Mouse (Mus musculus): Measurements from ENCODE around the gene Eln.

Gene Eln

GRCm38 (mm10) chr5:134745000-134745399 is 2.1 kb downstream of the Eln start:
- DNase-seq (ENCODE audit: low read depth, low spot score): no peak

GRCm38 (mm10) chr5:134743991-134744390 is 3.1 kb downstream of the Eln start:
- DNase-seq (ENCODE audit: low read depth, low spot score): no peak

GRCm38 (mm10) chr5:134742221-134742795 is 4.8 kb downstream of the Eln start:
- no peak for DNase-seq (ENCODE audit: low read depth, low spot score)

- no peak for DNase-seq (ENCODE audit: low read depth, low spot score)
Measured at GRCm38 (mm10) chr5:134740501-134741341, 6.4 kb downstream of the Eln start.

- DNase-seq (ENCODE audit: low read depth, low spot score): no peak
Measured at GRCm38 (mm10) chr5:134739951-134740350, 7.2 kb downstream of the Eln start.

- no peak for DNase-seq (ENCODE audit: low read depth, low spot score)
Measured at GRCm38 (mm10) chr5:134734920-134735319, 12.2 kb downstream of the Eln start.

GRCm38 (mm10) chr5:134734072-134734471 is 13.1 kb downstream of the Eln start:
- no peak for DNase-seq (ENCODE audit: low read depth, low spot score)

- DNase-seq (ENCODE audit: low read depth, low spot score): no peak
Measured at GRCm38 (mm10) chr5:134733241-134733640, 13.9 kb downstream of the Eln start.

- DNase-seq (ENCODE audit: low read depth, low spot score): no peak
Measured at GRCm38 (mm10) chr5:134729124-134729523, 18.0 kb downstream of the Eln start.

GRCm38 (mm10) chr5:134728535-134728934 is 18.6 kb downstream of the Eln start:
- no peak for DNase-seq (ENCODE audit: low read depth, low spot score)

GRCm38 (mm10) chr5:134727001-134727639 is 20.0 kb downstream of the Eln start:
- no peak for DNase-seq (ENCODE audit: low read depth, low spot score)

GRCm38 (mm10) chr5:134725299-134725698 is 21.8 kb downstream of the Eln start:
- DNase-seq (ENCODE audit: low read depth, low spot score): no peak

- DNase-seq (ENCODE audit: low read depth, low spot score): no peak
Measured at GRCm38 (mm10) chr5:134720058-134720457, 27.1 kb downstream of the Eln start.

GRCm38 (mm10) chr5:134711076-134711475 is 36.0 kb downstream of the Eln start:
- peak; percentile 23 for DNase-seq (ENCODE audit: low read depth, low spot score)

- no peak for DNase-seq (ENCODE audit: low read depth, low spot score)
Measured at GRCm38 (mm10) chr5:134709275-134709674, 37.8 kb downstream of the Eln start.

GRCm38 (mm10) chr5:134704157-134704556 is 43.0 kb downstream of the Eln start:
- DNase-seq (ENCODE audit: low read depth, low spot score): peak; percentile 89

GRCm38 (mm10) chr5:134695539-134695938 is 51.6 kb downstream of the Eln start:
- no peak for DNase-seq (ENCODE audit: low read depth, low spot score)

GRCm38 (mm10) chr5:134695082-134695481 is 52.0 kb downstream of the Eln start:
- peak; percentile 47 for DNase-seq (ENCODE audit: low read depth, low spot score)

- no peak for DNase-seq (ENCODE audit: low read depth, low spot score)
Measured at GRCm38 (mm10) chr5:134692704-134693103, 54.4 kb downstream of the Eln start.

- DNase-seq (ENCODE audit: low read depth, low spot score): peak; percentile 100
Measured at GRCm38 (mm10) chr5:134688718-134689284, 58.3 kb downstream of the Eln start.

- DNase-seq (ENCODE audit: low read depth, low spot score): no peak
Measured at GRCm38 (mm10) chr5:134688086-134688717, 58.9 kb downstream of the Eln start, which contains the start of gene Limk1. TSS of gene Limk1 (minus strand) at chr5:134688598.

GRCm38 (mm10) chr5:134687187-134687586 is 59.9 kb downstream of the Eln start:
- no peak for DNase-seq (ENCODE audit: low read depth, low spot score)
